In genomic region chr9:70656130-70657007, GRCm38 (mm10) we compare ENCODE assay signal across 8 mouse cellular contexts. TPM values are rescaled to one million over a fixed set of nuclear protein-coding genes. Genes with fewer than 3 reads are reported as not detected.
A peak's percentile ranks its signal among the peaks of the same experiment; 100 is the strongest.
DNase-seq lines count a peak whose midpoint lies in the region; ATAC-seq and TF ChIP-seq lines count a peak whose summit lies in the region.

TSS of gene Gm10642 (plus strand) at chr9:70656251.

- peak within 1 kb of the TSS; percentile 96 for H3K9ac ChIP-seq in heart, embryonic 12.5 days
- H3K9ac ChIP-seq in kidney, embryonic 16.5 days (replicated peaks; ENCODE audit: low read length) = peak within 1 kb of the TSS; percentile 91
- peak within 1 kb of the TSS; percentile 91 for H3K9ac ChIP-seq in liver, embryonic 11.5 days (ENCODE audit: low read depth, low read length)
- peak within 1 kb of the TSS; percentile 80 for H3K9ac ChIP-seq in stomach, embryonic 14.5 days (replicated peaks; ENCODE audit: low read depth, low read length)

- peak within 1 kb of the TSS; percentile 91 for H3K4me3 ChIP-seq in bone marrow, adult 2 months (replicated peaks; ENCODE audit: control insufficient read depth, low read depth, low read length)
- peak within 1 kb of the TSS; percentile 77 for H3K4me3 ChIP-seq in embryonic fibroblast, embryonic 13.5 days (ENCODE audit: insufficient read depth, low read length)
- H3K4me3 ChIP-seq in heart, embryonic 12.5 days = peak within 1 kb of the TSS; percentile 91
- H3K4me3 ChIP-seq in kidney, embryonic 16.5 days (ENCODE audit: low read length) = peak within 1 kb of the TSS; percentile 92
- peak within 1 kb of the TSS; percentile 86 for H3K4me3 ChIP-seq in liver, embryonic 11.5 days (ENCODE audit: low read depth, low read length)
- H3K4me3 ChIP-seq in myocyte = peak within 1 kb of the TSS; percentile 33
- peak within 1 kb of the TSS; percentile 85 for H3K4me3 ChIP-seq in stomach, embryonic 14.5 days (ENCODE audit: low read depth, low read length)

- no peak for TF ChIP-seq POLR2A in bone marrow, adult 2 months (IDR thresholded peaks at IDR 0.05; ENCODE audit: borderline replicate concordance, control insufficient read depth, low read depth, low read length)
- 0 out of 2 replicates have a peak, but pooled peaks have one; percentile 26 for TF ChIP-seq POLR2A in embryonic fibroblast, embryonic 13.5 days (IDR thresholded peaks at IDR 0.05; ENCODE audit: low read depth, low read length)
- no peak for TF ChIP-seq POLR2A in myocyte (IDR thresholded peaks at IDR 0.05; ENCODE audit: insufficient read length, low read depth)

- under 1% methylated on average over 72 of the region's 72 CpGs for WGBS in bone marrow, adult 2 months
- WGBS in heart, embryonic 12.5 days = under 1% methylated on average over 63 of the region's 72 CpGs
- under 1% methylated on average over 57 of the region's 72 CpGs for WGBS in kidney, embryonic 16.5 days
- WGBS in liver, embryonic 11.5 days = under 1% methylated on average over 72 of the region's 72 CpGs
- WGBS in stomach, embryonic 14.5 days = under 1% methylated on average over 63 of the region's 72 CpGs

- no peak for TF ChIP-seq CTCF in bone marrow, adult 2 months (IDR thresholded peaks at IDR 0.05; ENCODE audit: control insufficient read depth, insufficient read depth, low read length)
- TF ChIP-seq CTCF in embryonic fibroblast, embryonic 13.5 days (IDR thresholded peaks at IDR 0.05; ENCODE audit: borderline replicate concordance, insufficient read depth, low read length) = no peak

- peaks cover 2% of the 10 kb centered on the region for H3K4me1 ChIP-seq in bone marrow, adult 2 months (ENCODE audit: control insufficient read depth, insufficient read depth, low read length)
- H3K4me1 ChIP-seq in embryonic fibroblast, embryonic 13.5 days (ENCODE audit: control insufficient read depth, insufficient read depth, low read length) = 0 out of 2 replicates have a peak, but pooled peaks cover 3% of the 10 kb centered on the region
- peaks cover 12% of the 10 kb centered on the region for H3K4me1 ChIP-seq in heart, embryonic 12.5 days (replicated peaks)
- peaks cover 22% of the 10 kb centered on the region for H3K4me1 ChIP-seq in kidney, embryonic 16.5 days (ENCODE audit: insufficient read depth, low read length)
- H3K4me1 ChIP-seq in liver, embryonic 11.5 days (replicated peaks; ENCODE audit: control insufficient read depth, insufficient read depth, low read length) = peaks cover 8% of the 10 kb centered on the region
- H3K4me1 ChIP-seq in stomach, embryonic 14.5 days (ENCODE audit: control insufficient read depth, insufficient read depth, low read length) = peaks cover 8% of the 10 kb centered on the region

- peak within 1 kb of the TSS; percentile 93 for H3K4me2 ChIP-seq in heart, embryonic 12.5 days
- peak within 1 kb of the TSS; percentile 89 for H3K4me2 ChIP-seq in kidney, embryonic 16.5 days (replicated peaks; ENCODE audit: low read depth, low read length)
- H3K4me2 ChIP-seq in liver, embryonic 11.5 days = peak within 1 kb of the TSS; percentile 94
- H3K4me2 ChIP-seq in myocyte (ENCODE audit: low read depth) = peak within 1 kb of the TSS; percentile 74
- H3K4me2 ChIP-seq in stomach, embryonic 14.5 days (replicated peaks; ENCODE audit: low read depth, low read length) = peak within 1 kb of the TSS; percentile 86

- H3K9me3 ChIP-seq in heart, embryonic 12.5 days (replicated peaks) = no peaks in the 10 kb centered on the region
- H3K9me3 ChIP-seq in kidney, embryonic 16.5 days (ENCODE audit: low read length) = no peaks in the 10 kb centered on the region
- H3K9me3 ChIP-seq in liver, embryonic 11.5 days (ENCODE audit: control insufficient read depth, low read length) = no peaks in the 10 kb centered on the region
- no peaks in the 10 kb centered on the region for H3K9me3 ChIP-seq in stomach, embryonic 14.5 days (ENCODE audit: control insufficient read depth, low read depth, low read length)

- DNase-seq in CD4-positive helper T cell, adult 2 months (ENCODE audit: low read depth, low spot score) = peak; percentile 90
- DNase-seq in liver, embryonic 11.5 days (ENCODE audit: low spot score) = peak; percentile 61

- H3ac ChIP-seq in myocyte (ENCODE audit: control insufficient read depth, insufficient read length) = peak within 1 kb of the TSS; percentile 97

- H3K79me2 ChIP-seq in myocyte (ENCODE audit: control insufficient read depth, insufficient read depth) = peaks cover 7% of the 10 kb centered on the region

- peak within 1 kb of the TSS; percentile 99 for H3K27ac ChIP-seq in bone marrow, adult 2 months (ENCODE audit: control insufficient read depth, insufficient read depth, low read depth, low read length, poor library complexity)
- H3K27ac ChIP-seq in embryonic fibroblast, embryonic 13.5 days (ENCODE audit: insufficient read depth, low read length) = peak within 1 kb of the TSS; percentile 89
- peak within 1 kb of the TSS; percentile 95 for H3K27ac ChIP-seq in heart, embryonic 12.5 days (ENCODE audit: poor library complexity, severe bottlenecking)
- H3K27ac ChIP-seq in kidney, embryonic 16.5 days (ENCODE audit: low read length) = peak within 1 kb of the TSS; percentile 97
- peak within 1 kb of the TSS; percentile 91 for H3K27ac ChIP-seq in liver, embryonic 11.5 days (ENCODE audit: low read depth, low read length)
- peak within 1 kb of the TSS; percentile 92 for H3K27ac ChIP-seq in stomach, embryonic 14.5 days (ENCODE audit: low read length)

- ATAC-seq in heart, embryonic 12.5 days (ENCODE audit: insufficient number of reproducible peaks, low FRiP score) = peak; percentile 68
- peak; percentile 74 for ATAC-seq in kidney, embryonic 16.5 days (ENCODE audit: low FRiP score, low TSS enrichment)
- ATAC-seq in liver, embryonic 11.5 days (replicated peaks; ENCODE audit: low FRiP score) = peak; percentile 40
- ATAC-seq in stomach, embryonic 14.5 days (ENCODE audit: insufficient number of reproducible peaks, insufficient read depth, low FRiP score, low read depth) = peak; percentile 42

- H3K27me3 ChIP-seq in heart, embryonic 12.5 days (replicated peaks) = no peaks in the 10 kb centered on the region
- H3K27me3 ChIP-seq in kidney, embryonic 16.5 days (ENCODE audit: insufficient read depth, low read length) = no peaks in the 10 kb centered on the region
- no peaks in the 10 kb centered on the region for H3K27me3 ChIP-seq in liver, embryonic 11.5 days (replicated peaks; ENCODE audit: control insufficient read depth, insufficient read depth, low read length)
- no peaks in the 10 kb centered on the region for H3K27me3 ChIP-seq in myocyte (ENCODE audit: control insufficient read depth, insufficient read depth, insufficient read length)
- H3K27me3 ChIP-seq in stomach, embryonic 14.5 days (ENCODE audit: control insufficient read depth, insufficient read depth, low read length) = no peaks in the 10 kb centered on the region

- H3K36me3 ChIP-seq in heart, embryonic 12.5 days = no peaks in the 10 kb centered on the region
- H3K36me3 ChIP-seq in kidney, embryonic 16.5 days (ENCODE audit: insufficient read depth, low read length) = no peaks in the 10 kb centered on the region
- no peaks in the 10 kb centered on the region for H3K36me3 ChIP-seq in liver, embryonic 11.5 days (ENCODE audit: control insufficient read depth, insufficient read depth, low read length)
- no peaks in the 10 kb centered on the region for H3K36me3 ChIP-seq in myocyte (ENCODE audit: control insufficient read depth, insufficient read depth)
- no peaks in the 10 kb centered on the region for H3K36me3 ChIP-seq in stomach, embryonic 14.5 days (ENCODE audit: control insufficient read depth, insufficient read depth, low read length)

TF ChIP-seq in myocyte, 11 proteins besides CTCF, POLR2A, EP300 and RAD21:
- TF ChIP-seq CEBPB (IDR thresholded peaks at IDR 0.05; ENCODE audit: insufficient read depth, poor library complexity, severe bottlenecking) (no peak), REST (IDR thresholded peaks at IDR 0.05; ENCODE audit: insufficient read depth, insufficient read length) (no peak), MYOG (IDR thresholded peaks at IDR 0.05; ENCODE audit: control insufficient read depth in 1 of 3, insufficient read depth in 1 of 3, insufficient read length in 2 of 3, low read depth in 2 of 3) (peak in 1 of 3 experiments; percentile 48), USF1 (IDR thresholded peaks at IDR 0.05; ENCODE audit: low read depth) (peak; percentile 54), MYOD1 (IDR thresholded peaks at IDR 0.05; ENCODE audit: control insufficient read depth in 1 of 3, insufficient read length in 2 of 3, low read depth in 2 of 3) (no peak), TCF12 (IDR thresholded peaks at IDR 0.05; ENCODE audit: insufficient read depth, poor library complexity, severe bottlenecking) (no peak), POLR2AphosphoS2 (IDR thresholded peaks at IDR 0.05; ENCODE audit: insufficient read length, low read depth) (no peak), SRF (IDR thresholded peaks at IDR 0.05; ENCODE audit: control insufficient read depth, insufficient read length, low read depth) (peak; percentile 4)

RNA-seq across cellular contexts. Expression of gene Gm10642, which starts in this region (rescaled TPM):
- 1.0 and 2.8 TPM in 2 replicates for polyA plus RNA-seq in bone marrow, adult 2 months (2011; ENCODE audit: insufficient read depth, insufficient read length, low replicate concordance, missing spikeins)
- not detected in 2 replicates for polyA plus RNA-seq in embryonic fibroblast, embryonic 13.5 days (2011; ENCODE audit: insufficient read length, low read depth, missing spikeins)
- 0.36 and 0.54 TPM in 2 replicates for polyA plus RNA-seq in heart, embryonic 12.5 days (2016; fragmentation: Nextera tagmentation; extraction: Ambion mirVana)
- 0.17 and 0.36 TPM in 2 replicates for polyA plus RNA-seq in kidney, embryonic 16.5 days (2015; fragmentation: Nextera tagmentation; extraction: Ambion mirVana)
- polyA plus RNA-seq in liver, embryonic 11.5 days (2014; fragmentation: Nextera tagmentation; extraction: Ambion mirVana) = 0.48 and 0.65 TPM in 2 replicates
- polyA plus RNA-seq in myocyte (2012; fragmentation: generic; extraction: Trizol) = 0.48 TPM
- 0.26 and 0.38 TPM in 2 replicates for polyA plus RNA-seq in stomach, embryonic 14.5 days (2014; fragmentation: Nextera tagmentation; extraction: Ambion mirVana)

Comparison
In these comparisons a context has a peak if more than half of its experiments do, and no peak if none do; other contexts are left out.
1. Peak in every context shown above with its lines: DNase-seq, ATAC-seq, H3K4me3 ChIP-seq and H3K27ac ChIP-seq.
2. Peak in ATAC-seq, H3K4me3 ChIP-seq, H3K27ac ChIP-seq, H3K9ac ChIP-seq and H3K4me2 ChIP-seq in heart, embryonic 12.5 days; RNA of the gene not detected or under 1 TPM.
3. Peak in ATAC-seq, H3K4me3 ChIP-seq, H3K27ac ChIP-seq, H3K9ac ChIP-seq and H3K4me2 ChIP-seq in kidney, embryonic 16.5 days; RNA of the gene not detected or under 1 TPM.
4. Peak in DNase-seq, ATAC-seq, H3K4me3 ChIP-seq, H3K27ac ChIP-seq, H3K9ac ChIP-seq and H3K4me2 ChIP-seq in liver, embryonic 11.5 days; RNA of the gene not detected or under 1 TPM.
5. Peak in ATAC-seq, H3K4me3 ChIP-seq, H3K27ac ChIP-seq, H3K9ac ChIP-seq and H3K4me2 ChIP-seq in stomach, embryonic 14.5 days; RNA of the gene not detected or under 1 TPM.
6. H3K4me3 ChIP-seq: peak in every context shown above with its lines; median percentile 92 in kidney, embryonic 16.5 days; 91 in bone marrow, adult 2 months; 91 in heart, embryonic 12.5 days; 86 in liver, embryonic 11.5 days; 85 in stomach, embryonic 14.5 days; 77 in embryonic fibroblast, embryonic 13.5 days; 33 in myocyte.